Mouse (Mus musculus) central nervous system, embryonic 11.5 days (tissue): ENCODE data around the gene Gm21117. TPM values are rescaled to one million over a fixed set of nuclear protein-coding genes. Genes with fewer than 3 reads are reported as not detected.

Source experiments
- polyA plus RNA-seq: library from polyadenylated mRNA; depleted of rRNA; stranded (reverse); fragments of >200 nt; gene quantifications from 2 replicates; pipeline ENCODE4 v1.2.3, GENCODE M21; 2012; rRNA removed

Gm21117 gene
- polyA plus RNA-seq: not detected in 2 replicates

DNA sequence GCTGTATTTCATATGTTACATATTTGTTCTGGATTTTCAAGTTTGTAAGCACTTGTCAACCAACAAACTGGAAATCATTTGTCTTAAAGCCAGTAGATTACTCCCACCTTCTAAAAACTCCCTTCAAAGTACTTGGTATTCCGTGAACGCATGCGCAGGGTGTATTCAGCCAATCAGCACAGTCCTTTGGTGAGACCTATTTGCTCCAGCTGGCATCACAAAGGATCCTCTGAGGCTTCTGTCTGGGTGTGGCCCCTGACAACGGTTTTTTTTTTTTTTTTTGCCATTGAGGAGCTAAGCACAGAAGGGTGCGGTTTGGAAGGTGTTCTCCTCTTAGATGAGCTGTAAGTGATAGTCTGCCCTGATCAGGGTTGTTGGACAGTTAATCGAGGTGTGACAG, at the start of gene Gm21117:
Gm21117 (plus strand) TSS at position 301 of the 400 bp plus-strand sequence.

